Mouse (Mus musculus) gastrocnemius, adult 2 months (tissue): ENCODE measurements around the gene Mettl7a3. TPM values are rescaled to one million over a fixed set of nuclear protein-coding genes. Genes with fewer than 3 reads are reported as not detected.
A peak's percentile ranks its signal among the peaks of the same experiment; 100 is the strongest.
"Not testable (repeated sequence)": the region's sequence is repeated elsewhere in the genome, so short reads cannot be mapped to it uniquely, and the experiment has no call there.

ENCODE experiments used
- DNase-seq: peaks from one replicate; pipeline ENCODE4 v3.0.0; 2022
- H3K27ac ChIP-seq: fragments of 200-600 bp; 2 replicates; pipeline ENCODE4 v1.8.1; 2022; ENCODE audit warnings: mild to moderate bottlenecking
- H3K4me3 ChIP-seq: fragments of 200-600 bp; 2 replicates; pipeline ENCODE4 v1.8.1; 2022; ENCODE audit warnings: mild to moderate bottlenecking, moderate library complexity
- CTCF ChIP-seq: fragments of 200-600 bp; IDR thresholded peaks from 2 replicates; pipeline ENCODE4 v1.8.1; 2022; ENCODE audit warnings: antibody characterized with exemption, mild to moderate bottlenecking, moderate library complexity
- intact Hi-C: fragments of 180-260 bp; cut with DNase I; formaldehyde crosslinking; loops from one replicate; pipeline ENCODE4 v1.15.1; 2025
- total RNA-seq, 2 experiments: library from RNA; stranded (reverse); gene quantifications; 2 replicates each; pipeline ENCODE4 v1.2.3; 2021

Mettl7a3 gene
- total RNA-seq, 2 experiments from 2014 or later: 0.31 to 0.54 TPM

- TF ChIP-seq CTCF: peak; percentile 31
- not testable (repeated sequence) for H3K4me3 ChIP-seq, H3K27ac ChIP-seq
- intact Hi-C loops: loop anchor here (5.0 kb wide), 1 partner anchor 356 kb away; no protein-coding TSS in a partner anchor
- DNase-seq: peak; percentile 36
Measured at GRCm38 (mm10) chr15:100377847-100378505, 43.2 kb downstream of the Mettl7a3 start.

- intact Hi-C loops: loop anchor here (5.0 kb wide), 1 partner anchor 357 kb away; no protein-coding TSS in a partner anchor
- Histone ChIP-seq H3K27ac (no peak overlapping the region), H3K4me3 (no peak overlapping the region)
- DNase-seq: no peak
- no peak for TF ChIP-seq CTCF
Measured at GRCm38 (mm10) chr15:100379658-100380057, 44.9 kb downstream of the Mettl7a3 start.

- TF ChIP-seq CTCF: no peak
- H3K4me3 ChIP-seq: no peak overlapping the region
- no peak overlapping the region for H3K27ac ChIP-seq
- intact Hi-C loops: no loop called here
- DNase-seq: no peak
Measured at GRCm38 (mm10) chr15:100380104-100380503, 45.4 kb downstream of the Mettl7a3 start.

- H3K4me3 ChIP-seq: no peak overlapping the region
- intact Hi-C loops: no loop called here
- DNase-seq: no peak
- no peak for TF ChIP-seq CTCF
- H3K27ac ChIP-seq: no peak overlapping the region
Measured at GRCm38 (mm10) chr15:100385705-100386104, 51.0 kb downstream of the Mettl7a3 start.

GRCm38 (mm10) chr15:100387544-100388223 is 53.0 kb downstream of the Mettl7a3 start:
- H3K27ac ChIP-seq: no peak overlapping the region
- no peak for DNase-seq
- H3K4me3 ChIP-seq: no peak overlapping the region
- intact Hi-C loops: no loop called here
- TF ChIP-seq CTCF: no peak

GRCm38 (mm10) chr15:100388224-100388835 is 53.6 kb downstream of the Mettl7a3 start:
- H3K4me3 ChIP-seq: no peak overlapping the region
- no peak for DNase-seq
- no peak overlapping the region for H3K27ac ChIP-seq
- no peak for TF ChIP-seq CTCF
- intact Hi-C loops: no loop called here

- TF ChIP-seq CTCF: no peak
- no peak overlapping the region for H3K4me3 ChIP-seq
- no peak for DNase-seq
- intact Hi-C loops: no loop called here
- peak overlapping the region; percentile 73; the same call in 1 of the 2 replicates for H3K27ac ChIP-seq
Measured at GRCm38 (mm10) chr15:100388886-100389285, 54.2 kb downstream of the Mettl7a3 start.

Other genes with a start within 250 kb of the Mettl7a3 start
- 10 to 100 TPM; 55.4 to 56.6 TPM for gene Atf1, start 107.1 kb upstream of the Mettl7a3 start, total RNA-seq
- not detected for gene Tmprss12, start 54.1 kb upstream of the Mettl7a3 start, total RNA-seq
- 10 to 100 TPM; 33.4 to 38.9 TPM for gene Mettl7a1, start 30.8 kb upstream of the Mettl7a3 start, total RNA-seq
- not detected for gene Methig1, start 18.2 kb downstream of the Mettl7a3 start, total RNA-seq
- under 1 TPM; 0.36 to 0.82 TPM for gene Mettl7a2, start 18.3 kb downstream of the Mettl7a3 start, total RNA-seq
- not detected for gene Higd1c, start 29.6 kb downstream of the Mettl7a3 start, total RNA-seq
- gene Gm5475, start 87.2 kb downstream of the Mettl7a3 start, total RNA-seq: not detected
- 10 to 100 TPM; 38.4 to 52.0 TPM for gene Slc11a2, start 90.1 kb downstream of the Mettl7a3 start, total RNA-seq
- 1 to 10 TPM; 8.8 to 10.0 TPM for gene Letmd1, start 134.1 kb downstream of the Mettl7a3 start, total RNA-seq
- gene Csrnp2, start 160.6 kb downstream of the Mettl7a3 start, total RNA-seq: 1 to 10 TPM; 2.8 to 3.0 TPM
- 10 to 100 TPM; 11.6 to 12.6 TPM for gene Tfcp2, start 217.1 kb downstream of the Mettl7a3 start, total RNA-seq